Mouse (Mus musculus) spleen, adult 2 months (tissue): ENCODE measurements at regions not wholly inside any gene's neighbourhood (a gene's known extent, or its start where the extent isn't known, plus 50 kb on each side); places are given as distances from the start of the nearest gene placed in this dataset.

ENCODE experiments used
- CTCF ChIP-seq: fragments of 200-500 bp; IDR thresholded peaks from 2 replicates; pipeline ENCODE4 v1.5.1; 2011; ENCODE audit warnings: mild to moderate bottlenecking, inconsistent platforms; ENCODE audit not compliant: insufficient read depth, insufficient read length, insufficient replicate concordance; ENCODE audit errors: extremely low read depth
- POLR2A ChIP-seq: fragments of 200-500 bp; IDR thresholded peaks from 2 replicates; pipeline ENCODE4 v1.6.1; 2011; ENCODE audit warnings: low read depth, low read length, inconsistent platforms

- TF ChIP-seq POLR2A (no peak), CTCF (no peak)
Observed at GRCm38 (mm10) chr11:19849844-19850420, 74.2 kb upstream of the Spred2 start.
